Mouse (Mus musculus): ENCODE data around the gene Ptov1. TPM values are rescaled to one million over a fixed set of nuclear protein-coding genes. Genes with fewer than 3 reads are reported as not detected.

Gene Ptov1
- total RNA-seq (2021): 100 to 1,000 TPM; 286 to 287 TPM

GRCm38 (mm10) chr7:44869697-44870528 is at the start of gene Ptov1:
TSS of gene Ptov1 (minus strand) at chr7:44869788.
- intact Hi-C loops (cut with DNase I): loop anchor here (1.0 kb wide), 3 partner anchors 13 to 25 kb away; partner anchors contain the start of genes Med25 and Pnkp
- peak; percentile 94 to 99 for DNase-seq (ENCODE audit: low spot score in 2 of 2)

GRCm38 (mm10) chr7:44919127-44919526 is 49.5 kb upstream of the Ptov1 start:
- intact Hi-C loops (cut with DNase I): loop anchor here (5.0 kb wide), 1 partner anchor 38 kb away; no protein-coding TSS in a partner anchor
- no peak for DNase-seq (ENCODE audit: low spot score in 2 of 2)

- DNase-seq (ENCODE audit: low spot score in 2 of 2): no peak
Observed at GRCm38 (mm10) chr7:44918219-44918618, 48.6 kb upstream of the Ptov1 start.

GRCm38 (mm10) chr7:44916881-44917280 is 47.3 kb upstream of the Ptov1 start:
- intact Hi-C loops (cut with DNase I): loop anchor here (5.0 kb wide), 1 partner anchor 40 kb away; no protein-coding TSS in a partner anchor
- DNase-seq (ENCODE audit: low spot score in 2 of 2): no peak

More at GRCm38 (mm10) chr7:44918219-44918618, 48.6 kb upstream of the Ptov1 start:
- intact Hi-C loops (cut with DNase I): loop anchor here (5.0 kb wide), 1 partner anchor 39 kb away; no protein-coding TSS in a partner anchor

- DNase-seq (ENCODE audit: low spot score in 2 of 2): no peak
- intact Hi-C loops (cut with DNase I): loop anchor here (5.0 kb wide), 1 partner anchor 41 kb away; no protein-coding TSS in a partner anchor
Observed at GRCm38 (mm10) chr7:44916191-44916590, 46.6 kb upstream of the Ptov1 start.

- no peak for DNase-seq (ENCODE audit: low spot score in 2 of 2)
- intact Hi-C loops (cut with DNase I): loop anchor here (5.0 kb wide), 1 partner anchor 42 kb away; no protein-coding TSS in a partner anchor
Observed at GRCm38 (mm10) chr7:44915314-44915713, 45.7 kb upstream of the Ptov1 start.

GRCm38 (mm10) chr7:44914396-44914795 is 44.8 kb upstream of the Ptov1 start:
- DNase-seq (ENCODE audit: low spot score in 2 of 2): no peak
- intact Hi-C loops (cut with DNase I): no loop called here

GRCm38 (mm10) chr7:44908706-44909476 is 39.3 kb upstream of the Ptov1 start:
- no peak for DNase-seq (ENCODE audit: low spot score in 2 of 2)
- intact Hi-C loops (cut with DNase I): no loop called here

GRCm38 (mm10) chr7:44905430-44905829 is 35.8 kb upstream of the Ptov1 start:
- intact Hi-C loops (cut with DNase I): no loop called here
- DNase-seq (ENCODE audit: low spot score in 2 of 2): peak in 1 of 2 experiments; percentile 77

- intact Hi-C loops (cut with DNase I): no loop called here
- DNase-seq (ENCODE audit: low spot score in 2 of 2): no peak
Observed at GRCm38 (mm10) chr7:44901230-44901722, 31.7 kb upstream of the Ptov1 start.

- intact Hi-C loops (cut with DNase I): no loop called here
- no peak for DNase-seq (ENCODE audit: low spot score in 2 of 2)
Observed at GRCm38 (mm10) chr7:44900632-44901031, 31.0 kb upstream of the Ptov1 start.

GRCm38 (mm10) chr7:44898607-44899006 is 29.0 kb upstream of the Ptov1 start:
- DNase-seq (ENCODE audit: low spot score in 2 of 2): no peak
- intact Hi-C loops (cut with DNase I): no loop called here

- no peak for DNase-seq (ENCODE audit: low spot score in 2 of 2)
- intact Hi-C loops (cut with DNase I): no loop called here
Observed at GRCm38 (mm10) chr7:44896499-44896898, 26.9 kb upstream of the Ptov1 start.

GRCm38 (mm10) chr7:44895593-44896434 is 26.2 kb upstream of the Ptov1 start, which contains the start of gene Fuz:
TSS of gene Fuz (plus strand) at chr7:44896079.
- peak; percentile 91 to 97 for DNase-seq (ENCODE audit: low spot score in 2 of 2)
- intact Hi-C loops (cut with DNase I): loop anchor here (1.0 kb wide), 1 partner anchor 27 kb away; the partner anchor contains the start of gene Ptov1

GRCm38 (mm10) chr7:44895206-44895592 is 25.6 kb upstream of the Ptov1 start:
- no peak for DNase-seq (ENCODE audit: low spot score in 2 of 2)
- intact Hi-C loops (cut with DNase I): loop anchor here (1.0 kb wide), 1 partner anchor 26 kb away; the partner anchor contains the start of gene Ptov1

- DNase-seq (ENCODE audit: low spot score in 2 of 2): no peak
- intact Hi-C loops (cut with DNase I): no loop called here
Observed at GRCm38 (mm10) chr7:44894175-44894574, 24.6 kb upstream of the Ptov1 start.

- intact Hi-C loops (cut with DNase I): no loop called here
Observed at GRCm38 (mm10) chr7:44893197-44893596, 23.6 kb upstream of the Ptov1 start.

GRCm38 (mm10) chr7:44892276-44892921 is 22.8 kb upstream of the Ptov1 start, which contains the start of gene Med25:
TSS of gene Med25 (minus strand) at chr7:44892712.
- peak; percentile 97 to 98 for DNase-seq (ENCODE audit: low spot score in 2 of 2)
- intact Hi-C loops (cut with DNase I): loop anchor here (1.0 kb wide), 1 partner anchor 22 kb away; no protein-coding TSS in a partner anchor

More at GRCm38 (mm10) chr7:44893197-44893596, 23.6 kb upstream of the Ptov1 start:
- peak in 1 of 2 experiments; percentile 52 for DNase-seq (ENCODE audit: low spot score in 2 of 2)

Data from left cerebral cortex, postnatal 25 days (tissue).